Mouse (Mus musculus) midbrain, embryonic 11.5 days (tissue): Measurements from ENCODE around the gene Henmt1. TPM values are rescaled to one million over a fixed set of nuclear protein-coding genes. Genes with fewer than 3 reads are reported as not detected.

ENCODE experiments used
- ATAC-seq: fragments of 200-750 bp; cut with Nextera tagmentation; 2 replicates; pipeline ENCODE4 v1.8.0; 2017; ENCODE audit warnings: moderate TSS enrichment, moderate library complexity; ENCODE audit not compliant: low FRiP score
- DNase-seq: peaks from one replicate; pipeline ENCODE4 v3.0.0; 2015; ENCODE audit warnings: low spot score; ENCODE audit errors: missing footprints
- H3K27ac ChIP-seq: fragments of 300-500 bp; sonication (generic); 2 replicates; pipeline ENCODE4 v1.5.1; 2014; ENCODE audit warnings: low read depth, low read length
- H3K27me3 ChIP-seq: fragments of 300-500 bp; sonication (generic); 2 replicates; pipeline ENCODE4 v1.6.1; 2014; ENCODE audit warnings: mild to moderate bottlenecking, low read length, moderate library complexity, mixed read lengths; ENCODE audit not compliant: control insufficient read depth, insufficient read depth
- H3K36me3 ChIP-seq: fragments of 300-500 bp; sonication (generic); 2 replicates; pipeline ENCODE4 v1.6.1; 2014; ENCODE audit warnings: mild to moderate bottlenecking, low read length, moderate library complexity, mixed read lengths; ENCODE audit not compliant: control insufficient read depth, insufficient read depth
- H3K4me1 ChIP-seq: fragments of 300-500 bp; sonication (generic); 2 replicates; pipeline ENCODE4 v1.6.1; 2014; ENCODE audit warnings: low read length; ENCODE audit not compliant: control insufficient read depth, insufficient read depth
- H3K4me2 ChIP-seq: fragments of 300-500 bp; sonication (generic); 2 replicates; pipeline ENCODE4 v1.6.1; 2014; ENCODE audit warnings: mild to moderate bottlenecking, moderate library complexity
- H3K4me3 ChIP-seq: fragments of 300-500 bp; sonication (generic); 2 replicates; pipeline ENCODE4 v1.5.1; 2014; ENCODE audit warnings: low read depth, low read length
- H3K9ac ChIP-seq: fragments of 300-500 bp; sonication (generic); 2 replicates; pipeline ENCODE4 v1.6.1; 2014; ENCODE audit warnings: low read length
- H3K9me3 ChIP-seq: fragments of 300-500 bp; sonication (generic); 2 replicates; pipeline ENCODE4 v1.6.1; 2016; ENCODE audit warnings: low read length; ENCODE audit not compliant: control insufficient read depth
- WGBS: fragments of 180-500 bp; shearing (Covaris S2); extraction: QIAGEN DNeasy Blood & Tissue Kit; methylation state at CpG from one replicate; pipeline ENCODE4 v1.1.7; 2014; 5-methylcytosine and 5-hydroxymethylcytosine counted together
- polyA plus RNA-seq: library from polyadenylated mRNA; unstranded; fragments of >200 nt; fragmentation: Nextera tagmentation; extraction: Ambion mirVana; gene quantifications from 2 replicates; pipeline ENCODE4 v1.2.1, GENCODE M21; 2014

Henmt1 gene
- polyA plus RNA-seq, 1 experiment from 2014 or later: 0.56 TPM

- Histone ChIP-seq H3K4me1 (no peaks in the 10 kb centered on the region), H3K27me3 (no peaks in the 10 kb centered on the region), H3K9me3 (no peaks in the 10 kb centered on the region), H3K27ac (no peak overlapping the region), H3K4me3 (no peak overlapping the region), H3K36me3 (peaks cover 12% of the 10 kb centered on the region), H3K4me2 (no peak overlapping the region), H3K9ac (no peak overlapping the region)
- ATAC-seq (no peak), DNase-seq (no peak)
- WGBS: 94% methylated on average over 13 of the region's 13 CpGs
Measured at GRCm38 (mm10) chr3:108977340-108978030, 37.8 kb downstream of the Henmt1 start.

GRCm38 (mm10) chr3:108981946-108982345 lies 42.3 kb downstream of the Henmt1 start:
- H3K4me1 ChIP-seq: peaks cover under 1% of the 10 kb centered on the region; the same call in 1 of the 2 replicates
- ATAC-seq (no peak), DNase-seq (no peak)
- no peak overlapping the region for H3K4me3 ChIP-seq
- no peaks in the 10 kb centered on the region for H3K27me3 ChIP-seq
- peaks cover 12% of the 10 kb centered on the region for H3K36me3 ChIP-seq
- no peak overlapping the region for H3K27ac ChIP-seq
- no peaks in the 10 kb centered on the region for H3K9me3 ChIP-seq
- WGBS: 91% methylated on average over 6 of the region's 6 CpGs
- H3K9ac ChIP-seq: no peak overlapping the region
- no peak overlapping the region for H3K4me2 ChIP-seq

GRCm38 (mm10) chr3:108983989-108984388 lies 44.3 kb downstream of the Henmt1 start:
- Histone ChIP-seq H3K9me3 (no peaks in the 10 kb centered on the region), H3K27me3 (no peaks in the 10 kb centered on the region), H3K4me3 (no peak overlapping the region), H3K4me1 (peaks cover 5% of the 10 kb centered on the region), H3K9ac (no peak overlapping the region), H3K36me3 (peaks cover 8% of the 10 kb centered on the region; the same call in 1 of the 2 replicates), H3K27ac (no peak overlapping the region), H3K4me2 (no peak overlapping the region)
- ATAC-seq (no peak), DNase-seq (no peak)
- WGBS: 86% methylated on average over 5 of the region's 5 CpGs

- Histone ChIP-seq H3K4me1 (peaks cover 5% of the 10 kb centered on the region), H3K36me3 (0 out of 2 replicates have a peak, but pooled peaks cover 3% of the 10 kb centered on the region), H3K27me3 (no peaks in the 10 kb centered on the region), H3K9ac (no peak overlapping the region), H3K27ac (no peak overlapping the region), H3K4me3 (no peak overlapping the region), H3K9me3 (no peaks in the 10 kb centered on the region), H3K4me2 (no peak overlapping the region)
- WGBS: 92% methylated on average over 1 of the region's 1 CpGs
- peak; percentile 83 for DNase-seq
- ATAC-seq: peak; percentile 85
Measured at GRCm38 (mm10) chr3:108986534-108986933, 46.9 kb downstream of the Henmt1 start.

GRCm38 (mm10) chr3:108987009-108987659 lies 47.5 kb downstream of the Henmt1 start:
- Histone ChIP-seq H3K9me3 (no peaks in the 10 kb centered on the region), H3K27ac (peak overlapping the region; percentile 61), H3K27me3 (no peaks in the 10 kb centered on the region), H3K4me2 (no peak overlapping the region), H3K4me1 (peaks cover 5% of the 10 kb centered on the region), H3K9ac (peak overlapping the region; percentile 27; the same call in 1 of the 2 replicates), H3K4me3 (no peak overlapping the region), H3K36me3 (0 out of 2 replicates have a peak, but pooled peaks cover 3% of the 10 kb centered on the region)
- DNase-seq: peak; percentile 85
- peak; percentile 76 for ATAC-seq
- WGBS: 57% methylated on average over 12 of the region's 12 CpGs

GRCm38 (mm10) chr3:108989971-108990548 lies 50.4 kb downstream of the Henmt1 start:
- H3K4me1 ChIP-seq: peaks cover 5% of the 10 kb centered on the region
- H3K9me3 ChIP-seq: no peaks in the 10 kb centered on the region
- H3K4me3 ChIP-seq: no peak overlapping the region
- DNase-seq: no peak
- no peak overlapping the region for H3K9ac ChIP-seq
- no peak overlapping the region for H3K4me2 ChIP-seq
- 82% methylated on average over 9 of the region's 9 CpGs for WGBS
- H3K27me3 ChIP-seq: no peaks in the 10 kb centered on the region
- 0 out of 2 replicates have a peak, but pooled peaks cover 3% of the 10 kb centered on the region for H3K36me3 ChIP-seq
- no peak for ATAC-seq
- no peak overlapping the region for H3K27ac ChIP-seq

GRCm38 (mm10) chr3:108994477-108994876 lies 54.8 kb downstream of the Henmt1 start:
- H3K36me3 ChIP-seq: 0 out of 2 replicates have a peak, but pooled peaks cover 3% of the 10 kb centered on the region
- H3K4me1 ChIP-seq: no peaks in the 10 kb centered on the region
- no peak overlapping the region for H3K9ac ChIP-seq
- ATAC-seq (no peak), DNase-seq (no peak)
- no peak overlapping the region for H3K27ac ChIP-seq
- H3K4me3 ChIP-seq: no peak overlapping the region
- H3K4me2 ChIP-seq: no peak overlapping the region
- WGBS: 93% methylated on average over 2 of the region's 2 CpGs
- H3K9me3 ChIP-seq: no peaks in the 10 kb centered on the region
- no peaks in the 10 kb centered on the region for H3K27me3 ChIP-seq

GRCm38 (mm10) chr3:108995379-108995778 lies 55.7 kb downstream of the Henmt1 start:
- no peak for DNase-seq
- H3K4me2 ChIP-seq: no peak overlapping the region
- H3K27ac ChIP-seq: no peak overlapping the region
- H3K9me3 ChIP-seq: no peaks in the 10 kb centered on the region
- H3K27me3 ChIP-seq: no peaks in the 10 kb centered on the region
- no peaks in the 10 kb centered on the region for H3K36me3 ChIP-seq
- H3K4me1 ChIP-seq: no peaks in the 10 kb centered on the region
- H3K4me3 ChIP-seq: no peak overlapping the region
- H3K9ac ChIP-seq: no peak overlapping the region
- ATAC-seq: no peak
- WGBS: 88% methylated on average over 2 of the region's 2 CpGs

GRCm38 (mm10) chr3:108997284-108997683 lies 57.6 kb downstream of the Henmt1 start:
- Histone ChIP-seq H3K4me2 (no peak overlapping the region), H3K36me3 (no peaks in the 10 kb centered on the region), H3K9me3 (no peaks in the 10 kb centered on the region), H3K27me3 (no peaks in the 10 kb centered on the region), H3K4me1 (no peaks in the 10 kb centered on the region), H3K27ac (no peak overlapping the region), H3K4me3 (no peak overlapping the region), H3K9ac (no peak overlapping the region)
- DNase-seq (no peak), ATAC-seq (no peak)
- WGBS: 86% methylated on average over 11 of the region's 11 CpGs
